Mouse (Mus musculus): ENCODE data around the gene 1110008P14Rik. TPM values are rescaled to one million over a fixed set of nuclear protein-coding genes. Genes with fewer than 3 reads are reported as not detected.

Gene 1110008P14Rik
- total RNA-seq (2023) = 39.5 and 56.7 TPM in 2 replicates

DNA sequence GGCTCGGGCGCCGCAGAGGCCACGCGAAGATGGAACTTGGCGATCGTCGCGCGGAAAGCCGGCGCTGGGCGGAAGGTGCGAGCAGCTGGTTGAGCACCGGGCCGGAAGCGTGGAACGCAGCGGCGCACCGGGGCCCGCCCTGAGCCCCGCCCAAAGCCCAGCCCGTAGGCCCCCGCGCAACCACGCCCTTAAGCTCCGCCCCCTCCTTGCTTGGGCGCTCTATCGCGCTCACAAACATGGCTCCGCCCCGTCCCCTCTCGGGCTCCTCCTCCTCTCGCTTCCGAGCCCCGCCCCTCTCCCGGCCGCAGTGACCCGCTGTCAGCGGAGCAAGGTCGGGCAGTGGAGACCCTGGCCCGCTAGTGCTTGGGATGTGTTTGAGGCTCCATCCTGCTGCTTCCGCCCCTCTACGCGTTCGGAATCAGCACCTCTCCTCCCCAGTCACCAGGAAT, at the start of gene 1110008P14Rik:
1110008P14Rik (minus strand) TSS at position 164 of the 449 bp plus-strand sequence.

DNA sequence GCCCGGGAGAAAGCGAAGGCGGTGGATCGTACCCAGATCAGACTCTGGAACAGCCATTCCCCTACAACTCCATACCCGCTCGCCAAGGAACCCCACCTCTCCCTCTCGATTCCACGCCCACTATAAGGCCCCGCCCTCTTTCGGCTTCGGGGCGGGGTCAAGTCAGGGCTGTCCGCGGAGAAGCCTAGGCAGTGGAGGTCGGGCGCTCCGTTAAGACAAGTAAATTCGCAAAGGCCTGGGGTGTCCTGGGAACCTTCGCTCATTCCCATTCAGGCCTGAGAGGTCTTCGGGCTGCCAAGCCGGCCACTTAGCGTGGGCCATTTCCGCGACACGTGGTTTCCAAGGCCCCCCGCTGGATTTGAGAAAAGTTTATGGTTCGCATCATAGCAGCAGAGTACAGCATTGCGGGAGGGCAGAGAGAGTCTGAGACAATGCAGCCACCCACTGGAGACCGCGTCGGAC, 13.8 kb upstream of the 1110008P14Rik start, which contains the start of gene Ptges2:
Ptges2 (plus strand) TSS at position 413 of the 462 bp plus-strand sequence.

DNA sequence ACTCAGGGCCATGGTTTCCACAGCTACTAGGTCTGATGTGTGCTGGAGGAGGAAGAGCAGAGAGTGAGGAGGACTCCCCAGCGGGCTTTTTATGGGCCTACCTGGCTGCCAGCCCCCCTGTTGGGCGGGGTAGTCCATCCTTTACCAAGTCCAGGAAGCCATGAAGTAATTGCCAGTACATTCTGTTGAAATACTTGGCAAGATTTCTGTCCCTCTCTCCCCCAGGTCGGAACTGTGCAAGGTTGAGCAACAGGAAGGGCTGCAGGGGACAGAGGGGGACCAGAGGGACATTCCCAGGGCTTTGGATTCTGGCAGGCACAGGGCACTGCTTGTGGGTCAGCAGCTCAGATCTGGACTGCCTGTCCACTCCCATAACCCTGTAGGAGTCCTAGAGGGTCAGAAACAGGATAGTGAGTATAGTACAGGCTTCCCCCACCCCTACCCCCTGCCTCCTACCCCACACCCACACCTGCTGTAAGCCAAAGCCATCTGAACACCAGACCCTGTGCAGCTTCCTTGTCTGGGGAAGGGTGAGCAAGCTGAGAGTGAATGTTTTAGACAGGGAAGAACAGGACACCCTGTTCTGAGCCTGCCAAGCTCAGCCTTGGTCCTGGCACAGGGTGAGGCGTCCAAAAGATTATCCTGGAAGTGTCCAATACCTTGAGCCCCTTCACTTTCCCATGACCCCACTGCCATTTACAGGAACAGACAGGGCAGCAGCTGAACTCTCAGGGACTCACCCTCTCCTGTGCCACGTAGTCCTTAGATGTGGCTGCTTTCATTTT, 6.2 kb upstream of the 1110008P14Rik start, which contains the start of gene Lcn2:
Lcn2 (minus strand) TSS at position 547 of the 785 bp plus-strand sequence.

DNA sequence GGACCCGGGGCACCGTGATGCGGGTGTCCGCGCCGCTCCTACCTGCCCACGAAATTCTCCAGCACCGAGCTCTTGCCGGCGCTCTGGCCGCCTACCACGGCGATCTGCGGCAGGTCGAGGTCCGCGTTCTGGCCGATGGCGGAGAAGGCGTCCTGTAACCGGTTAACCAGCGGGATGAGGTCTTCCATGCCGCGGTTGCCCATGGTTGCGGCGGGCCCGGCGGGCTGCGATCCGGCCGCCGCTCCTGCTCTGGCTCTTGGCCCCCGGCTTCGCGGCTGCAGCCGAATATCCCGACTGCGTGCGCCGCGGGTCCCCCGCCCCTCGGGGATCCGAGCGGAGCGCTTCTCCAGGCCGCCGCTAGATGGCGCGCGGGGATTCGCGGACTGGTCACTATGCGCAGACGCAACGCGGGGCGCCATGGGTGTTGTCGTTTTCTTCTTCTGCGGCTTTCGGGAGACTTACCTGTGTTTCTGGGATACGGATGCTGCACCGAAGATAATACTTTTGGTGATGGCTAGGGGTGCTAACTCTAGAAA, 28.7 kb downstream of the 1110008P14Rik start, which contains the start of gene Dnm1:
Dnm1 (minus strand) TSS at position 332 of the 536 bp plus-strand sequence.

DNA sequence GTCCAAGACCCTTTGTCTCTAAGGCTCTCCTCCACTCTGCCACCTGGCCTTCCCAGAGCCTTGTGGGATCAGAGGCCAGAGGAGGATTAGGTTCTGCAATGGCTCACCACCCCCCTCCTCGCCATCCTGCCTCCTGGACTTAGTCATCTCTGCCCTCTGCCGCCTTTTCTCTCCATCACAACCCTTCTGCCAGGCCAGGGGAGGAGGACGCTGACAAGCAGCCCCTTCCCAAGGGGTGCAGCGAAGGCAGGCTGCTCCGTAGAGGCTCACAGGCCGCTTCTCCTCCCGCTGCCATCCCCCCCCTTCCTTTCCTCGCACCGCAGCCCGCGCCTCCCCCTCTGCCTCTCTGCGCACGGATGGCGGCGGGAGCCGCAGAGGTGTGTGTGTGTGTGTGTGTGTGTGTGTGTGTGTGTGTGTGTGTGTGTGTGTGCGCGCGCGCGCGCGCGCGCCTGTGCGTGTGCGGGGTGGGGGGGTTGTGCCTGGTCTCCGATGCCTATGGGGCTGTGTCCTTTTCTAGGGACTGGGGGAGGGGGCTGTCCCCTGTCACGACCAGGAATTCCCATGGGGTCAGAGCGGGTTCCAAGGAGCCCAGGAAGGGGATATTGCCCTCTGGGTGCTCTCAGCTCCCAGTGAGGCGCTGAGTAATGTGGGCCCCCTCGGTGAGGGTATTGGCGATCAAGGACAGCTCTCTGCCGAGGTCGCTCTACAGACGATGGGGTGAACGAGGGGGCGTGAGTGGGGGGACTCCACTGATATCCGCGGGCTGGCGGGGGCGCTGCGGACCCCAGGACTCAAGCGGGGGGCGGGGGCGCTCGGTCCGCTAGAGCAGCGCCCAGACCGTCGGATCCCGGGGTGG, 29.4 kb downstream of the 1110008P14Rik start, which contains the start of gene Ciz1:
Ciz1 (plus strand) TSS at position 177 of the 856 bp plus-strand sequence.

Other genes starting within 250 kb of the 1110008P14Rik start
- gene Prrc2b, start 230.9 kb downstream of the 1110008P14Rik start, total RNA-seq (2023) = 29.1 and 36.1 TPM in 2 replicates
- 9.8 and 12.6 TPM in 2 replicates for gene Pomt1, start 145.3 kb downstream of the 1110008P14Rik start, total RNA-seq (2023)
- gene Uck1, start 121.8 kb downstream of the 1110008P14Rik start, total RNA-seq (2023) = 48.5 and 53.5 TPM in 2 replicates
- 60.7 and 79.4 TPM in 2 replicates for gene Golga2, start 94.6 kb downstream of the 1110008P14Rik start, total RNA-seq (2023)
- 69.7 and 71.0 TPM in 2 replicates for gene Swi5, start 93.9 kb downstream of the 1110008P14Rik start, total RNA-seq (2023)
- 53.8 and 65.5 TPM in 2 replicates for gene Ciz1, start 29.6 kb downstream of the 1110008P14Rik start, total RNA-seq (2023)
- gene Dnm1, start 28.6 kb downstream of the 1110008P14Rik start, total RNA-seq (2023) = not detected in 2 replicates
- gene Lcn2, start 6.3 kb upstream of the 1110008P14Rik start, total RNA-seq (2023) = 6,793 and 10,274 TPM in 2 replicates
- gene Ptges2, start 14.0 kb upstream of the 1110008P14Rik start, total RNA-seq (2023) = 13.2 and 14.2 TPM in 2 replicates
- 3.6 and 4.1 TPM in 2 replicates for gene Naif1, start 68.5 kb upstream of the 1110008P14Rik start, total RNA-seq (2023)
- 13.2 and 19.6 TPM in 2 replicates for gene Slc25a25, start 69.5 kb upstream of the 1110008P14Rik start, total RNA-seq (2023)
- 16.6 and 20.7 TPM in 2 replicates for gene Fam102a, start 153.4 kb upstream of the 1110008P14Rik start, total RNA-seq (2023)
- 45.4 and 46.0 TPM in 2 replicates for gene Dpm2, start 188.9 kb upstream of the 1110008P14Rik start, total RNA-seq (2023)
- 0.51 TPM in 1 of 2 replicates, not detected in the other for gene Pip5kl1, start 192.9 kb upstream of the 1110008P14Rik start, total RNA-seq (2023)
- not detected in 2 replicates for gene 9430097D07Rik, start 193.7 kb upstream of the 1110008P14Rik start, total RNA-seq (2023)
- 17.9 and 21.5 TPM in 2 replicates for gene St6galnac4, start 205.2 kb upstream of the 1110008P14Rik start, total RNA-seq (2023)
- gene St6galnac6, start 217.8 kb upstream of the 1110008P14Rik start, total RNA-seq (2023) = 9.5 and 12.8 TPM in 2 replicates
- 0.60 TPM in 1 of 2 replicates, not detected in the other for gene Ak1, start 239.8 kb upstream of the 1110008P14Rik start, total RNA-seq (2023)

Data from neutrophil, adult 65 days (primary cell).